Mouse (Mus musculus): ENCODE results near the gene Rptor.
A peak's percentile ranks its signal among the peaks of the same experiment; 100 is the strongest.

Gene Rptor

DNA sequence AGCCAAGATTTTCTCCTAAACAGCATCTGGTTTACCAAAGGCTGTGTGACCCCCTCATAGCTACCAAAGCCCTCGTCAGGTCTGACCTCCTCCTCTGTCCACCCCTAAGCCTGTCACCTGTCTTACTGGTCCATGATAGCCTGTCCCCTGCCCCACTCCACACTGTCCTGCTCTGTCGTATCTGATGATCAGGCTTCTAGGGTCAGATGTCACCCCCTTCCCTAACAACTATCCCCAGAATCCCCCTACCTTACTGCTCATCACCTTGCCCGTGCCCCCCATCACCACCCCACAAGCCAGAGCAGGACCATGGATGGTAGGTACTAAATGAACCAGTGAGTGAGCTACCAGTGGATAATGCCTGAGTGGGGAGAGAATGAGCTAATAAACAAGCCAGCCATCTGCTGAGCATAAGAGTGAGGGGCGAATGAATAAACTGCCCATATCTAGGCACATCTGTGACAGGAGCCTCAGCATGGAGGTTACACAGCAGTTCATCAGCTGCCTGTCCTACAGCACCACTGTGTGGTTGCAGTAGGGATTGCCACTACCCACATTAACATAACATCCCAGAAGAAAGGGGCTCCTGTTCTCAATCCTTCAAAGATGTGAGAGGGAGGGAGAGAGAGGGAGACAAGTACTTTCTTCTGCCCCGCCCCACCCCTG is 302.0 kb downstream of the Rptor start:
- peak; percentile 84 to 88 for DNase-seq (ENCODE audit: low spot score in 2 of 2)

DNA sequence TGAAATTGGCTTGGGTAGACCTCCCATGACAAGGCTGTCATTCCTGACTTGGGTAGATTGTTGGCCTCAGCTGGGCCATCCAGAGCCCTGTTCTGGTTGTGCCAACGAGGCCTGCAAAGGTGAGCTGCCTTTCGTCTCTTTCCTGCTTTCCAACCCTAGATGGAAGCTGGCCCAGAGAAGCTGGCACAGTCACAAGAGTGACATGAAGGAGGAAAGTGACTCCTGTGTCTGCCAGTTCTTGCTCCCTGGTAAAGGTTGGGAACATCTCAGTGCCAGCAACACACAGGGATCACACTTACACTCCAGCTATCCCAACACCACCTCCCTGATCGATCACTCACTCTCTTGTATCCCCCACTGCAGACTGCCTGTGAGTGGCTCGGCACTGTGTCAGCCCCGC is 303.1 kb downstream of the Rptor start:
- peak in 1 of 2 experiments; percentile 40 for DNase-seq (ENCODE audit: low spot score in 2 of 2)

- peak in 1 of 2 experiments; percentile 48 for DNase-seq (ENCODE audit: low spot score in 2 of 2)
Measured at GRCm38 (mm10) chr11:119907006-119907650, 304.4 kb downstream of the Rptor start.

- DNase-seq (ENCODE audit: low spot score in 2 of 2), result no peak
Measured at GRCm38 (mm10) chr11:119907711-119908110, 305.0 kb downstream of the Rptor start.

- peak; percentile 64 to 84 for DNase-seq (ENCODE audit: low spot score in 2 of 2)
Measured at GRCm38 (mm10) chr11:119909436-119909835, 306.7 kb downstream of the Rptor start.

- DNase-seq (ENCODE audit: low spot score in 2 of 2), result no peak
Measured at GRCm38 (mm10) chr11:119912845-119913244, 310.1 kb downstream of the Rptor start.

- DNase-seq (ENCODE audit: low spot score in 2 of 2), result peak; percentile 92 to 93
Measured at GRCm38 (mm10) chr11:119913291-119913934, 310.7 kb downstream of the Rptor start, which contains the start of gene Chmp6. Gene Chmp6 (plus strand): TSS chr11:119913441.

- DNase-seq (ENCODE audit: low spot score in 2 of 2), result no peak
Measured at GRCm38 (mm10) chr11:119913935-119914314, 311.2 kb downstream of the Rptor start.

- no peak for DNase-seq (ENCODE audit: low spot score in 2 of 2)
Measured at GRCm38 (mm10) chr11:119914381-119914780, 311.7 kb downstream of the Rptor start.

DNA sequence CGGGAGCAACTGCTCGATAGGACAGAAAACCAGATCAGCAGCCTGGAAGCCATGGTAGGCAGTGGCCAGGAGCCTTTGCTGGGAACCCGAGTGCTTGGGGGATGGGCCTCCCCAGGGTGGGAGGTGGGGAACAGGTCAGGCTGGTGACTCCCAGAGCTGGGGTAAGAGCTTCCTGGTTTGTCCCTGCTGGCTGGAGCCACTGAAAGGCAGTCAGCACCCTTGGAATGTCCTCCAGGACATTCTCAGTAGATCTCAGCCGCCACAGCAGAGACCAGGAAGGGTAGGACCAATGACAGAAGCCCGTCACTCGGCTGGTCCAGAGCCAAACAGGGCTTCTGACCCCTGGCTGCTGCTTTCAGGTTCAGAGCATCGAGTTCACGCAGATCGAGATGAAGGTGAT is 313.0 kb downstream of the Rptor start:
- DNase-seq (ENCODE audit: low spot score in 2 of 2), result no peak

DNA sequence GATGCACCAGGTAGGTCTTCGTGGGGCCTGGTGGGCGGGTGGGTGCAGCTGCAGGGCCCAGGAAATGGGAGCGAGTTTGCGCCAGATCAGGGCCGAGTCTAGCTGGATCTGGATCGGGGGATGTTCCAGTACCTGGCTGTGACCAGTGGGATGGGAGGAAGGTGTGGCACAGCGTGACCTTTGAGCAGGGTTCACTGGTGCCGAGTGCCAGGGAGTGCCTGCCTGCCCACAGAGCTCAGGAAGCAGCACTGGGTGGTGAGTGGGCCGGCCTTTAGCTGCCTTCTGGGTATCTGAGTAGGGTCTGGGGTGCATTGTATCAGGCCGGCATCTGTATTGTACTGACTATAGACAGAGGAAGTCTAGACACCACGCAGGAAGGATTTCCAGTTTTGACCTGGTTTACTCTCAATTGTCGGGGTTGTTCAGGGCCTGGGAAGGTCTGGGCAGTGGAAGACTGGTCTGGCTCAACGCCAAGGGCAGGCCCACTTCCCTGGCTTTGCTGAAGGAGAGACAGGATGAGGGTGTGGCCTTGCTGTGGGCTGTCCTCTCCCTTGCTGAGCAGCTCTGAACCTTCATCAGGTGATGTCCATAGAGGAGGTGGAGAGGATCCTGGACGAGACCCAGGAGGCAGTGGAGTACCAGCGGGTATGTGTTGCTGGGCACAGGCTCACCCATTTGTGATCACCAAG is 313.5 kb downstream of the Rptor start:
- no peak for DNase-seq (ENCODE audit: low spot score in 2 of 2)

DNA sequence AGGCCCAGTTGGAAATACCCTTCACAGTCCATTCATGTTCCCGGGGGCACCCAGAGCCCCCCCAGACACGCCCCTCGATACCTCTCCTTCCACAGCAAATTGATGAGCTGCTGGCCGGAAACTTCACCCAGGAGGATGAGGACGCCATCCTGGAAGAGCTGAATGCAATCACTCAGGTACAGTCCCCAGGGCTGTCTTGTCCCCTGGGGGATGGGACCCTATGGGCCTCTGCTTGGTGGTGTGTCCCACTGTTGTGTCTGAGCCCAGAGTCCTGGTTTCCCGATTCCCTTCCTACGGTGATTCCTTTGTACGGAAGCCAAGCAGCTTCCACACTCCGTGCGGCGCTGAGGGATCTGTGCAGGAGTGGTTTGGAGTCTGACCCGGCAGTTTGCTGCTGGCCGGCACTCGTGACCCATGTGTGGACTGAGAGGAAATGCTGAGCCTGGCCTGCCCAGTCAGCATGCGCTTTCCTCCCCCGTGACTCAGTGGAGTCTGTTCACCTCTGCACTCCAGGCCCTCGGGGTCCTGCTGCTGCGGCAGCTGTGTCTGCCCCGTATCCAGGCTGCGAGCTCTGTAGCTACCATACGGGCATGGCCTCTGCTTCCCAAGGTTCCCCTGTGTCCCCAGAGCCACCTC is 314.2 kb downstream of the Rptor start:
- no peak for DNase-seq (ENCODE audit: low spot score in 2 of 2)

DNA sequence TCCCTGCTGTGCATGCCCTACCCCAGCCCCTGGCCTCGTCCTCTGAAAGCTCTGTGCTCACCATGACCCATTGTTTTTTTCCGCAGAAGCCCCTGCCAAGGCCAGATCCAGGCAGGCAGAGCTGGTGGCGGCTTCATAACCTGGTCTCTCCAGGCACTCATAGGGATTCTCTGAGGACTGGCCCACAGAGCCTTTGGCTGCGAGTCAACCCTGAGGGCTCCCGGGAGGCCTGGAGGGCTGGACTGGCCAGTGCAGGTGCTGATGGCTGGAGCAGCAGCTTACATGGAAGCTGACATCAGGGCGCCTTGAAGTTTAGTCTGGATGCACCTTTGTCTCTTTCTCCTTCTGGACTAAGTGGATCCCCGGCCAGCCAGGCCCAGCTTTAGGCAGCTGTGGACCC is 315.8 kb downstream of the Rptor start:
- no peak for DNase-seq (ENCODE audit: low spot score in 2 of 2)

- DNase-seq (ENCODE audit: low spot score in 2 of 2), result no peak
Measured at GRCm38 (mm10) chr11:119919432-119919831, 316.7 kb downstream of the Rptor start.

GRCm38 (mm10) chr11:119919897-119920296 is 317.2 kb downstream of the Rptor start:
- peak in 1 of 2 experiments; percentile 82 for DNase-seq (ENCODE audit: low spot score in 2 of 2)

DNA sequence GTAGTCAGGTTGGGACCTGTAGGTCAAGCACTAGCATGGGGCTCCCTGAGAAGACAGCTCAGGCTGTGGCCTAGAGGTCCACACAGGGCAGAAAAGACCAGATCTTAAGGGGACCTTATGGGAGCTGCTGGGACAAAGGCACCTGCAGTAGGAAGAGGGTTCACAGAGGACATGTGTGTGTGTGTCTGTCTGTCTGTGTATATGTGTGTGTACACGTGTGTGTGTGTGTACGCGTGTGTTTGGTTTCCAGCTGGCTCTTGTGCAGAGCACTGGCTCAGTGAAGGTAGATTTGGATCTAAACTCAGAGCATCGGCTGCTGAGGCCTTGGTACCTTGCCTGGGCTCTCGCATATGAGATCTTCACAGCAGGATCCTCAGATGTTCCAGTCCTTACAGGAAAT is 318.0 kb downstream of the Rptor start:
- DNase-seq (ENCODE audit: low spot score in 2 of 2), result no peak

GRCm38 (mm10) chr11:119925176-119925575 is 322.5 kb downstream of the Rptor start:
- no peak for DNase-seq (ENCODE audit: low spot score in 2 of 2)

DNA sequence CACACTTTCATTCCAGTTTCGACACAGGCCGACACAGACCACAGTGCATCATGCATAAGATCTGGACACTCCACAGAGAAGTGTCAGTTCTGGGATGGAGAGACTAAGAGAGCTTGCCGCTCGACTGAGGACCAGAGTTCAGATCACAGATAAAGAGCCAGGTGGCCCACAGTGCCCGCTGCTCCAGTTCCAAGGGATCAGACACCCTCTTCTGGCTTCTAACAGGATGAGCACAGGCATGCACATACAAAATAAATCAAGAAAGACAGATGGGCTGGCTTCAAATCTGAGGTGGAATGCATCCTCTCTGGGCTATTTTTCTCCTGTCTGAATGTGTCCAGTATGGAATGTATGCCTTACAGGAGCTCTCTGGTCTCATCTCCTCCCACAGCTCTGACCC is 324.1 kb downstream of the Rptor start:
- no peak for DNase-seq (ENCODE audit: low spot score in 2 of 2)

- DNase-seq (ENCODE audit: low spot score in 2 of 2), result peak; percentile 72 to 77
Measured at GRCm38 (mm10) chr11:119928023-119928681, 325.4 kb downstream of the Rptor start.

- no peak for DNase-seq (ENCODE audit: low spot score in 2 of 2)
Measured at GRCm38 (mm10) chr11:119929603-119930265, 327.0 kb downstream of the Rptor start.

DNA sequence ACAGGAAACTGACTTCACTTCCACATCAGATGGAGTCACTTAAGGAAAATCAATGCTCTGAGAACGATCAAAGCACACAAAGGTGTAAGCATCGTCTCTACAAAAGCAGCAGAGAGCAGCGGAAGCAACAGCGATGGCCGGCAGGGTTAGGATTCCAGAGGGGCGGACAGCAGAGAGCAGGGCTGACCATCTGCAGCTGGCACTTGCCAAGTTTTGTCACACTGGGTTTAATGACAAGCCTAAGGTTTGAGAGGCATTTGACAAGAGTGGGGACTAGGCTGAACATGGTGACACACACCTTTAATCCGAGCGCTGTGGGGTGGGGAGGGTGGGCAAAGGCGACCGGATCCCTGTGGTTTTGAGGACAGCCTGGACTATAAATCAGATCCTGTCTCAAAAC is 329.1 kb downstream of the Rptor start:
- DNase-seq (ENCODE audit: low spot score in 2 of 2), result no peak

Measured in right cerebral cortex, postnatal 10 days (tissue).